13 mouse cellular contexts compared by ENCODE assay signal in the genomic region with DNA sequence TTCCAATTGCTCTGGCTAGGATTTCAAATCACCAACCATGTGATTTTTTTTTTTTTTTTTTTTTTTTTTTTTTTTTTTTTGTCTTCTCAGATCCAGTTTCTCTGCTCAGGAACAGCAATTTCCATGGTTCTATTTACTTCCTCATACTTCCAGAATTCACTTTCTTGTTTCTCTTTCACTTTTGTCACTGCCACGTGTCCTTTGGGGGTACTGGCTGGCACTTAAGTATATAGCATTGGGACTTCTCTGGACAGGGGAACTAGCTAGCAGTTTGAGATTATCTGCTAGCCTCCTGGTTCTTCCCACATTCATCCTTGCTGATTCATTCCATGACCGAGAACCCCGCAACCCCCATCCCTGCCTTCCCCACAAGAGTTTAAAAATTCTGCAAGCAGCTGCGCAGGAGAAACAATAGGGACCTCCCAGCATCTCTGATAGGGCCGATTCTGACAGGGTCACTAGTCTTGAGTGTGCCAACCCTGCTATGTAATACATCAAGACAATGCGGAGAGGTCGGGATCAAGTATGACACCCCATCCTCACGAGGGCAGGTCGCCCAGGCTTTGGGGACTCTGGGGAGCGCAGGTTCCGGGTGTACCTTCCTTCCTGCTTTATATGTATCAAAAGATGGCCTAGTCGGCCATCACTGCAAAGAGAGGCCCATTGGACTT. TPM values are rescaled to one million over a fixed set of nuclear protein-coding genes. Genes with fewer than 3 reads are reported as not detected.
A peak's percentile ranks its signal among the peaks of the same experiment; 100 is the strongest.
DNase-seq lines count a peak whose midpoint lies in the region; ATAC-seq and TF ChIP-seq lines count a peak whose summit lies in the region.
"Not testable (repeated sequence)": the region's sequence is repeated elsewhere in the genome, so short reads cannot be mapped to it uniquely, and the experiment has no call there.
"Had no signal": no experiment of that assay in that cellular context is flagged by ENCODE, and none has a peak within 500 bp of the region (broad histone marks: within the 10 kb centered on the region; RNA-seq: fewer than 3 reads in every experiment).

No protein-coding gene starts in this region.

- WGBS in heart, adult 2 months: 70% methylated on average over 9 of the region's 12 CpGs
- 90% methylated on average over 8 of the region's 12 CpGs for WGBS in intestine, embryonic 15.5 days
- 89% methylated on average over 5 of the region's 12 CpGs for WGBS in liver, embryonic 11.5 days

- TF ChIP-seq POLR2A in heart, adult 2 months (IDR thresholded peaks at IDR 0.05; ENCODE audit: insufficient read depth, low read depth, low read length): not testable (repeated sequence)

- not testable (repeated sequence) for H3K9ac ChIP-seq in heart, adult 2 months (ENCODE audit: low read depth, low read length); intestine, embryonic 15.5 days; liver, embryonic 11.5 days (ENCODE audit: low read depth, low read length)

- not testable (repeated sequence) for TF ChIP-seq CTCF in Patski (IDR thresholded peaks at IDR 0.05); heart, adult 2 months (IDR thresholded peaks at IDR 0.05)

- intact Hi-C loops in heart, adult 2 months (cut with DNase I): not testable (repeated sequence)

- in situ Hi-C loops in Patski (cut with MboI; ENCODE audit: low pct_unique_long_range_greater_than_20kb): not testable (repeated sequence)

- H3K4me2 ChIP-seq in intestine, embryonic 15.5 days (replicated peaks); liver, embryonic 11.5 days: not testable (repeated sequence)

- TF ChIP-seq EP300 in heart, adult 2 months (IDR thresholded peaks at IDR 0.05; ENCODE audit: insufficient read depth, low read depth, low read length): not testable (repeated sequence)

- H3K4me3 ChIP-seq in heart, adult 2 months; intestine, embryonic 15.5 days (replicated peaks); liver, embryonic 11.5 days (ENCODE audit: low read depth, low read length): not testable (repeated sequence)

- not testable (repeated sequence) for H3K36me3 ChIP-seq in heart, adult 2 months (ENCODE audit: control insufficient read depth, insufficient read depth, low read length); intestine, embryonic 15.5 days; liver, embryonic 11.5 days (ENCODE audit: control insufficient read depth, insufficient read depth, low read length)

- H3K27ac ChIP-seq in heart, adult 2 months; intestine, embryonic 15.5 days; liver, embryonic 11.5 days (ENCODE audit: low read depth, low read length): not testable (repeated sequence)

- H3K9me3 ChIP-seq in intestine, embryonic 15.5 days; liver, embryonic 11.5 days (ENCODE audit: control insufficient read depth, low read length): not testable (repeated sequence)

- H3K79me2 ChIP-seq in heart, adult 2 months (replicated peaks; ENCODE audit: control insufficient read depth, insufficient read depth, low read length): not testable (repeated sequence)

- DNase-seq in Patski (ENCODE audit: low read depth, low spot score); liver, embryonic 11.5 days (ENCODE audit: low spot score): not testable (repeated sequence)
- peak; percentile 21 to 29 for DNase-seq in heart, adult 2 months
- DNase-seq in lung, postnatal 4 days: peak; percentile 4 to 10
- peak; percentile 27 to 33 for DNase-seq in natural killer cell, adult 2 months (ENCODE audit: low spot score in 2 of 2)
- DNase-seq in thymus, postnatal 25 days: peak; percentile 13

- H3K27me3 ChIP-seq in Patski; heart, adult 2 months (ENCODE audit: control insufficient read depth, insufficient read depth, low read length); intestine, embryonic 15.5 days (replicated peaks); liver, embryonic 11.5 days (replicated peaks; ENCODE audit: control insufficient read depth, insufficient read depth, low read length): not testable (repeated sequence)

- H3K4me1 ChIP-seq in heart, adult 2 months (ENCODE audit: control insufficient read depth, insufficient read depth, low read length); intestine, embryonic 15.5 days (replicated peaks); liver, embryonic 11.5 days (replicated peaks; ENCODE audit: control insufficient read depth, insufficient read depth, low read length): not testable (repeated sequence)

- POLR2A ChIA-PET in Patski (lab: Charles Lee): not testable (repeated sequence)

- CTCF ChIA-PET in Patski (lab: Charles Lee): not testable (repeated sequence)

- peak; percentile 67 for ATAC-seq in Patski
- ATAC-seq in common myeloid progenitor, adult 5-6 weeks (replicated peaks; ENCODE audit: low read depth, poor library complexity, severe bottlenecking): peak; percentile 99
- peak; percentile 81 for ATAC-seq in intestine, embryonic 15.5 days
- peak; percentile 64 for ATAC-seq in liver, embryonic 11.5 days (replicated peaks; ENCODE audit: low FRiP score)

RNA-seq across cellular contexts. Expression of gene Cldn34c2, which starts 30.8 kb away (rescaled TPM):
- polyA plus RNA-seq in Patski (2021): not detected
- total RNA-seq in common myeloid progenitor, adult 5-6 weeks (2017): not detected in 2 replicates
- under 1 TPM in 1 of 2 experiments, not detected in 1; 0.43 TPM for total RNA-seq in heart, adult 2 months (2021)
- not detected in 2 replicates for polyA plus RNA-seq in heart, adult 2 months (2012; rRNA removed)
- not detected in 2 replicates for polyA plus RNA-seq in intestine, embryonic 15.5 days (2015; fragmentation: Nextera tagmentation; extraction: Ambion mirVana)
- not detected in 2 replicates for polyA plus RNA-seq in liver, embryonic 11.5 days (2014; fragmentation: Nextera tagmentation; extraction: Ambion mirVana)
- polyA plus RNA-seq: heart, embryonic 10.5 days; hindbrain, embryonic 12.5 days; large intestine, adult 2 months; limb, embryonic 15.5 days; midbrain, embryonic 10.5 days had no signal
